Mouse (Mus musculus): Measurements from ENCODE around the gene Tmed4. TPM values are rescaled to one million over a fixed set of nuclear protein-coding genes. Genes with fewer than 3 reads are reported as not detected.

The Tmed4 gene
- 126 and 128 TPM in 2 replicates for polyA plus RNA-seq (2012; rRNA removed)

- DNase-seq (ENCODE audit: extremely low spot score in 1 of 2, low spot score in 1 of 2) = peak; percentile 93 to 99
Observed at GRCm38 (mm10) chr11:6274387-6275093, at the start of gene Tmed4. Gene Tmed4 (minus strand): TSS chr11:6274870.

GRCm38 (mm10) chr11:6323348-6323747 lies 48.7 kb upstream of the Tmed4 start:
- DNase-seq (ENCODE audit: extremely low spot score in 1 of 2, low spot score in 1 of 2) = no peak

- DNase-seq (ENCODE audit: extremely low spot score in 1 of 2, low spot score in 1 of 2) = no peak
Observed at GRCm38 (mm10) chr11:6322086-6322485, 47.4 kb upstream of the Tmed4 start.

- no peak for DNase-seq (ENCODE audit: extremely low spot score in 1 of 2, low spot score in 1 of 2)
Observed at GRCm38 (mm10) chr11:6319374-6319773, 44.7 kb upstream of the Tmed4 start.

- no peak for DNase-seq (ENCODE audit: extremely low spot score in 1 of 2, low spot score in 1 of 2)
Observed at GRCm38 (mm10) chr11:6318559-6318958, 43.9 kb upstream of the Tmed4 start.

- no peak for DNase-seq (ENCODE audit: extremely low spot score in 1 of 2, low spot score in 1 of 2)
Observed at GRCm38 (mm10) chr11:6316821-6317220, 42.2 kb upstream of the Tmed4 start.

- peak in 1 of 2 experiments; percentile 42 for DNase-seq (ENCODE audit: extremely low spot score in 1 of 2, low spot score in 1 of 2)
Observed at GRCm38 (mm10) chr11:6313874-6314406, 39.3 kb upstream of the Tmed4 start.

- DNase-seq (ENCODE audit: extremely low spot score in 1 of 2, low spot score in 1 of 2) = no peak
Observed at GRCm38 (mm10) chr11:6308181-6308580, 33.5 kb upstream of the Tmed4 start.

GRCm38 (mm10) chr11:6305943-6306430 lies 31.3 kb upstream of the Tmed4 start:
- no peak for DNase-seq (ENCODE audit: extremely low spot score in 1 of 2, low spot score in 1 of 2)

GRCm38 (mm10) chr11:6302793-6303192 lies 28.1 kb upstream of the Tmed4 start:
- DNase-seq (ENCODE audit: extremely low spot score in 1 of 2, low spot score in 1 of 2) = no peak

GRCm38 (mm10) chr11:6299435-6299834 lies 24.8 kb upstream of the Tmed4 start:
- DNase-seq (ENCODE audit: extremely low spot score in 1 of 2, low spot score in 1 of 2) = no peak

GRCm38 (mm10) chr11:6296077-6296476 lies 21.4 kb upstream of the Tmed4 start:
- DNase-seq (ENCODE audit: extremely low spot score in 1 of 2, low spot score in 1 of 2) = no peak

- DNase-seq (ENCODE audit: extremely low spot score in 1 of 2, low spot score in 1 of 2) = no peak
Observed at GRCm38 (mm10) chr11:6294632-6295031, 20.0 kb upstream of the Tmed4 start.

GRCm38 (mm10) chr11:6293601-6294000 lies 18.9 kb upstream of the Tmed4 start:
- DNase-seq (ENCODE audit: extremely low spot score in 1 of 2, low spot score in 1 of 2) = no peak

GRCm38 (mm10) chr11:6292988-6293349 lies 18.3 kb upstream of the Tmed4 start:
- no peak for DNase-seq (ENCODE audit: extremely low spot score in 1 of 2, low spot score in 1 of 2)

- DNase-seq (ENCODE audit: extremely low spot score in 1 of 2, low spot score in 1 of 2) = peak; percentile 77 to 82
Observed at GRCm38 (mm10) chr11:6292116-6292987, 17.7 kb upstream of the Tmed4 start.

GRCm38 (mm10) chr11:6291401-6292115 lies 16.9 kb upstream of the Tmed4 start, which contains the start of gene Ogdh:
Gene Ogdh (plus strand): TSS chr11:6291633.
- peak; percentile 95 to 98 for DNase-seq (ENCODE audit: extremely low spot score in 1 of 2, low spot score in 1 of 2)

GRCm38 (mm10) chr11:6290883-6291282 lies 16.2 kb upstream of the Tmed4 start:
- DNase-seq (ENCODE audit: extremely low spot score in 1 of 2, low spot score in 1 of 2) = no peak

GRCm38 (mm10) chr11:6290138-6290537 lies 15.5 kb upstream of the Tmed4 start:
- no peak for DNase-seq (ENCODE audit: extremely low spot score in 1 of 2, low spot score in 1 of 2)

- DNase-seq (ENCODE audit: extremely low spot score in 1 of 2, low spot score in 1 of 2) = no peak
Observed at GRCm38 (mm10) chr11:6282940-6283339, 8.3 kb upstream of the Tmed4 start.

- no peak for DNase-seq (ENCODE audit: extremely low spot score in 1 of 2, low spot score in 1 of 2)
Observed at GRCm38 (mm10) chr11:6276466-6276865, 1.8 kb upstream of the Tmed4 start.
